Mouse (Mus musculus): ENCODE data around the gene Fam98a. TPM values are rescaled to one million over a fixed set of nuclear protein-coding genes. Genes with fewer than 3 reads are reported as not detected.

Gene Fam98a
- total RNA-seq, 2 experiments from 2014 or later, result 30.0 to 34.6 TPM

DNA sequence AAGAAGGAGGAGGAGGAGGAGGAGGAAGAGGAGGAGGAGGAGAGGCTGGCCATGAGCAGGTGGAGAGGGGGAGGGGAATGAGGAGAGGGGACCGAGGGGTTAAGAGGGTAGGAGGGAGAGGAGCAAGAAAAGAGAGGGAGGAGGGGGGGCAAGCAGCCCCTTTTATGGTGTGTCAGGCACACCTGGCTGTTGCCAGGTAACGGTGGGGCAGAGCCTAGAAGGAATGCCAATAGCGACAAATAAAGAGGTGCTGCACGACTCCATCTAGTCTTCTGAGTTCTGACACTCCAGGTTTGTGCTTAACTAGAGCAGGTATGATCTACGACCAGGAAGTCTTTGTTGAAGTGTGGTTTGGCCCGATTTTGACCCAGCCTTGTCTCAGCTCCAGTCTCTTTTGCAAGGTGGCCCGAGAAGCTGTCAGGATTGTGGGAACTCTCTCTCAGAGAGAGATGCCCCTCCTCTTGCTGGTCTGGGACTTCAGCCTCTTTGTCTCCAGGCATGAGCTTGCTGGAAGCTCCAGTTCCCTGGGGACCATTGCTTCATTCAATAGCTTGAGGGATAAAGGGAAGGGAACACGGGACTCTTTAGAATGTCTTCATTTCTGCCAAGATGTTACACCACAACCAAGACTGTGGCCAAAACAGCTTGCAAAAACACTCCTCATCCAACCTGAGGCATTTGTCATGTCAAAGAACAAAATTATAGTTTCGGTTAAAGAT is 29.2 kb downstream of the Fam98a start:
- peak; percentile 79 for DNase-seq (ENCODE audit: low spot score)

DNA sequence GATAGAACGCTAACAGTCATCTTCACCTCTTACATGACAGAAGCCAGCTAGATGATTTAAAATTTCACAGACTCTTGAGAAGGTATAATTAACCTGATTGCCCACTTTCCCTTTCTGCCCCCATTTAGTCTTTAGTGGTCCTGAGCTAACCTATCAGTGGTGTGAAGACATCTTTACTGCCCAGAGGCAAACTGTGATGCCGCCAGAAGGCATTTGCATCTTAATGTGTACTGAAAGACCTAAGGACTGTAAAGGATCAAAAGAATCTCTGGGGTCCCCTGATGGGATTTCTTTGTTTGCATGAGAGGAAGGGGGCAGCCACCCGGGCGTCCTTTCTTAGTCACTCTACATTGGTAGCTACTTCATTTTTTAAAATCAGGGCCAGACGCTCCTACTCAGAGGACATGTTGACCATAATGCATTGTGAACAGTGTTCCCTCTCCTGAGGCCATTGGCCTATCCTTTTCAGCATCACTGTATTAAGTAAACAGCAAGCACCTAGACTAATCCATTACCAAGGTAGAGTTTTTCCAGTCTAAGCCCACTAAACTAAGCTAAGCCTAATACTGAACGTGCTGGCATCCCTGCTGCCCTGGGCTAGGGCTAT is 30.4 kb downstream of the Fam98a start:
- DNase-seq (ENCODE audit: low spot score), result no peak

DNA sequence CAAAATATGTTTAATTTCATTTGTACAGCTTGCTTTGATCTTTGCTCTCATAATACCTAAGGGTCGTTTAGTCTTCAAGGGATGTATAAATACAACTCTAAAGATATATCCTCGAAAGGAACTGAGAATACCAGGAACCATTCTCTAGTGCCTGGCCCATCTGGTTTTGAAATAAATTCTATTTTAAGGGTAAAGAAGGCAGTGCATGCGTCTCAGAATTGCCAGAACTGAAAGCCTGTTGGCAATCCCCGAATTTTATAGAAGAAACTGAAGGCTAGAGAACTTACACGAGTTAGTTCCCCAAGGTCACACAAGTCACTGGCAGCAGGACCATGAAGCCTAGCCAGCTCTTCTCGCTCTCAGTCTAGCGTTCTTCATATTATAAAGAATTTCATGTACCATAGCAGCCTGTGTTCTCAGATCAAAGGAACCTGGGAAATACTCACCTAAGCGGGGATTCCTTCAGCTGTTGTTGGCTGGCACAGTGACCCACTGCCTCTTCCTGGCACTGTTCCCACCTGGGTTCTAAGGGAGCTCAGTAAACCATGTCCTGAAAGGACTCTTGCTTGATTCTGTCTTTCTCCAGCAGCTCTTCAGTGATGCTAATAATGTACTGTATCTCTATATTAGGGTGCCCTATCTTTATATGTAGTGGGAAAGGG is 32.4 kb downstream of the Fam98a start:
- no peak for DNase-seq (ENCODE audit: low spot score)

DNA sequence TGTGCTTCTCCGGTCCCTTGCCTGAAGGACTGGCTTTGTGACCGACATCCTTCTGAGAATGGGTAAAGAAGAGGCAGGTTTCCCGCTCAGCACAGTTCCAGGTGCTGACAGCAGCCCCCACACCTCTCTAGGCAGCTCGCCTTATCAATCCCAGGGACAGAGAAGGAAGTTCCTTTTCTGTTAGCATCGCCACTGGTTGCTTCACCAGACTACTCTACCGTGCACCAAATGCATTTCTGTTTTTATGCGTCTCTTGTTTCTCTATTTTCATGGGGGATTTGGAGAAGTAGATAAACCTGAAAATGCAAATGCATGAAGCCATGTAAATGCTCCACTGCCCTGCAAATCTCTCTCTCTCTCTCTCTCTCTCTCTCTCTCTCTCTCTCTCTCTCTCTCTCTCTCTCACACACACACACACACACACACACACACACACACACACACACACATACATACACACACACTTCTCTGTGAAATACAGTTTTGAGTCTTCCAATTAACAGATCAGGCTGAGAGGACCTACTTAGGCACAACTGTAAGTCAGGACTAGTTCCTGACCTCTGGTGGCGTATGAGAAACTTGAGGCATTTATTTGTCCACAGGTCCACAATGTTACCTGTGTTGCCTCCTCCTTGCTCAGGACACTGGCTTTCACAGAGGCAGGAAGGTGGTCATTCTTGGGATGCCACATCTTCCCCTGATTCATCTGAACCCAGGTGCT is 33.4 kb downstream of the Fam98a start:
- no peak for DNase-seq (ENCODE audit: low spot score)

DNA sequence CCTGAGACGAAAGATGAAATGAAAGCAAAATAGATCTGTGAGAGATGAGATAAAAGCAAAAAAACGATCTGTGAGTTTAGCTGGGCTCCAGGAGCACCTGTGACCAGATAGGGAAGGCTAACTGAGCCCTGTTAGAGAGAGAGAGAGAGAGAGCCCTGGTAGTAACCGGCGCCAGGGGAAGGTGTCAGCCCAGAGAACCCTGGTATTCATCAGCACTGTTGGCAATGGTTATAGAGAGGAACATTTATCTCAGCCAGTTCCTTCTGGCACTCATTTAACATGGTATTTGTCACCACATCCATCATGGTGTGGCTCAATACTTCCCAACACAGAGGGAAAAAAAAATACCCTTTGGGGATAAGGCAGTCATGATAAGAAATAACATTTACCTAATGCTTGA is 35.2 kb downstream of the Fam98a start:
- DNase-seq (ENCODE audit: low spot score), result no peak

DNA sequence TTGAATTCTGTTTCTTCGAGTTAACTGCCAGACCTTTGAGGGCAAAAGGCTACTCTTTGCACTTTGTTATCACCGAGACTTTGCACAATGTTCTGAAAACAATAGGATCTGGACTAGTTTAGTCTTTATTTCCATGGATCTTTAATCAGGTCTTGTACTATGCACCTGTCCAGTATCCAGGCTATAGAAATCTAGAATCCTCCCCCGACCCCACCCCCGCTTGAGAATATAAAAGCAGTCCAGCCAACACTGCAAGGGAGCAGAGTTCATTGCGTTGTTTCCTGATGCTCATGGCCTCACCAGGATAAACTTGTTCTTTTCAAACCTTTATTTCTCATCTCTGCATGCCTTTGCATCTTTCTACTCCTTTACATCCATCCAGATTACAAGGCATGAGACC is 42.5 kb downstream of the Fam98a start:
- no peak for DNase-seq (ENCODE audit: low spot score)

DNA sequence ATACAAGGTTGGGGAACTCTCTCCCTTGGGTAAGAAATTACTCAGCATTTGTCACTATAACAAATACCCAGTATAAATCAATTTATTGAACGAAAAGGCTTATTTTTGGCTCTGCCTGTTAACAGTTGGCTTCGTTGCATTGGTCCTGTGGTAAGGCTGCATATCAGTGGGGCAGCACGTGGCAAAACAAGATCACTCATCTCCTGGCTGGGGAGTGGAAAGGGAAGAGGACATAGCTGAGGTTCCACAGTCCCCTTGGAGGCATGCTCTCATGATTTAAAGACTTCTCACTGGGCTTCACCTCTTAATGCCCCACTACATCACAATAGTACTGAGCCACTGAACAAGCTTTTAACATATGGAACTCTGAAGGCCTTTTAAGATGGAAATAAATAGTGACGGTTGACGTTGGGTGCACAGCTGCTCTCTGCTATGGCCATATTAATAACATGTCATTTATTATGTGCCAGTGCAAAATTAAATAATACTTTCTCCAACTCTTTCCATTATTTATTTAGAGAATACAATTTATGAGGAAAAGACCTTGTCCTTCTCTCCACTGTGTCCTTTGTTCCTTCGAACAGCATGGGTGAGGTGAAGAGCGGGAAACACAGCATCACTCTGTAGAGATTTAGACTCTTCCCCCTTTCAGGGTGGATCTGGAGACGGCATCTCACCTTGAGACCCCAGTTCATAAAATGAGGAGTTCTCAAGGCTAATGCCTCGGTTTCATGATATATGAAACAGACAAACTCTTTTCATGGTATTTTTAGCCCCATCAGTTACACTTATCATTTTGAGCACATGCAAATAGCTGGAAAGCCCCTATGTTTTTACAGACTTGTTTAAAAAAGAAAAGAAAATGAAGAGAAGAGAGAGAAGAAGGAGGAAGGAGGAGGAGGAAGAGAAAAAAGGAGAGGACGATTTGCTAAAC is 44.8 kb downstream of the Fam98a start:
- DNase-seq (ENCODE audit: low spot score), result no peak

DNA sequence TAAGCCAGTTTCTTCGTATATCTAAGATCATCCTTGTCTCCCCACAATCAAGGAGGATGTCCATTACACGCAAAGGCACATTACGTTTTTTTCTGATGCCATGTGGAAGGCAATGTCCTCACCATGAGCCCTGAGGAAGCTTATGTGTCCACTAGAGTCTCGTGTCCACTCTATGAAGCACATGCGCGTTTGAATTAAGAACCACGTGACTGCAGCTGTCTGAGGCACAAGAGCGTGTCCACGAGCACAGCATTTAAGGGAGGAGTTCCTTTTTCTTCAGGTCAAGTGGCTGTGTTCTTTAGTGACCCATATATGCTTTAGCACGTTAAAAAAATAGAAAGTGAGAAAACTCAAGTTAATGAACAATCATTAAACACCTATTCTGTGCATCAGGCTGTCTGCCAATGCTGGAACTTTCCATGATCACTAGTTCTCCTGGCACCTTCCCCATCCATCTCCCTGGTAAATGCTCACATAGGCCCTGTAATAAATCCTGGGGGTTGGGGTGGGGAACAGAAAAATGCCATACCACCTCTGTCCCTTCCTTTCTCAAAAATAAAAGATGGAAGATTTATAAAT is 45.6 kb downstream of the Fam98a start:
- no peak for DNase-seq (ENCODE audit: low spot score)

DNA sequence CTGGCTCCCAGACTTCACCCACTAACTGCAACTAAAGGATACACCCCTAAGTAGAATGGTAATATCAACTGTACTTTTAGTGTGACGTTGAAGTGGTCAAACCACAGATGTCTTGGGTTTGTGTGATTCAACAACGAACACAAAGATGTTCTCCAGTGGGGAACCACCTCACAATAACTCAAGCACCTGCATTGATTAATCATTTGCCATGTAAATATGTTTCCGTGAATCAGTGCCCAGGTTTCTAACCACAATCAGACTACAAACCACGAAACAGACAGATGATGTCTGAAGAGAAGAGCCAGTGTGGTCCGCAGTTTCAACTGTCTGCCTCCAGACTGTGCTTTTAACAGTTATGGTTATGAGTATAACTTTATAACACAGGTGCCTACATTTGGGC is 46.7 kb downstream of the Fam98a start:
- DNase-seq (ENCODE audit: low spot score), result no peak

DNA sequence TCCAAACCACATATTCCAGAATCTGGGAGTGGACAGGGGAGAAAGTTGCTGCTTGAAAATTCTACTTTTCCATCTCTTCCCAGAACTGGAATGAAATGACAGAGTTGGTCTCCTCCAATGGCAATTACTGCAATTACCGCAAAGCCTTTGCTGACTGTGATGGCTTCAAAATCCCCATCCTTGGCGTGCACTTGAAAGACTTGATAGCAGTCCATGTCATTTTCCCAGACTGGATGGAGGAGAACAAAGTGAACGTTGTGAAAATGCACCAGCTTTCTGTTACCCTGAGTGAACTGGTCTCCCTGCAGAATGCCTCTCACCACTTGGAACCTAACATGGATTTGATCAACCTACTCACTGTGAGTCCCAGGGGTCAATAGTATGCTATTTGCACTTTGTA is 48.7 kb downstream of the Fam98a start:
- no peak for DNase-seq (ENCODE audit: low spot score)

DNA sequence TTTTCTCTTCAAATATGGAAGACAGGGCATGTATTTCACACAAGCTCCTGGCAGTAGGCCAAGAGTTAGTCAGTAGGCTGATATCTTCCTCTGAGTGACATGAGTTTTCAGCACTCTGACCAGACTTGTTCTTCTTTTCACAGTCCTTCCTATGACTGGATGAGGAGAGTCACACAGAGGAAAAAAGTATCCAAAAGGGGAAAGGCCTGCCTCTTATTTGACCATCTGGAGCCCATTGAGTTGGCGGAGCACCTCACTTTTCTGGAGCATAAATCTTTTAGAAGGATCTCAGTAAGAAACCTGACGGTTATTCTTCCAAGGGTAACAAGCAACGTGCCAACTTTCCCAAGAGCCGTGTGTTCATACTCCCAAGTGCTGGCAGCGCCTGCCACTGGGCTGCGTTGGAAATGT is 53.5 kb downstream of the Fam98a start:
- DNase-seq (ENCODE audit: low spot score), result no peak

DNA sequence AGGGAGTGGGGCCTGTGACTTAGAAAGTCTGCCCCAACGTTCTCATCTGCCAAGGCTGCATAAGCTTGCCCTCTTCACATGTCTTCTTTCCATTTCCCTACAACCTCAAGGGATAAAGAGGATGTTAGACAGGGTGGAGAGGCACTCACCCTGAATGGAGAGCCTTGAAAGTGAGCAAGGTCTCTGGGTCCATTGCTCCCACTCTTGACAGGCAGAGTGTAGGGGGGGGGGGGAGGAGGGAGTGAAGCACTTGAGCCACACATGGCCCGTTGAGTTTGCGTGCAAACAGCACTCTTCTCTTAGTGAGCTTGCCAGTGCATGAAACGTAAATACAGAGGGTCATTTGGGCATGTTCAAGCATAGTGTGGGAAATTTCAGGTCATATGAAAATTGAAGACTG is 56.5 kb downstream of the Fam98a start:
- DNase-seq (ENCODE audit: low spot score), result no peak

Other genes starting within 250 kb of the Fam98a start
- 10 to 100 TPM; 29.8 to 32.8 TPM for gene Rasgrp3, start 116.0 kb downstream of the Fam98a start, total RNA-seq (2021)

All from gastrocnemius, adult 18-20 months (tissue).